Mouse (Mus musculus): ENCODE measurements around the gene Sgf29. TPM values are rescaled to one million over a fixed set of nuclear protein-coding genes. Genes with fewer than 3 reads are reported as not detected.

Sgf29 gene
- polyA plus RNA-seq, 1 experiment, result 27.0 TPM

DNA sequence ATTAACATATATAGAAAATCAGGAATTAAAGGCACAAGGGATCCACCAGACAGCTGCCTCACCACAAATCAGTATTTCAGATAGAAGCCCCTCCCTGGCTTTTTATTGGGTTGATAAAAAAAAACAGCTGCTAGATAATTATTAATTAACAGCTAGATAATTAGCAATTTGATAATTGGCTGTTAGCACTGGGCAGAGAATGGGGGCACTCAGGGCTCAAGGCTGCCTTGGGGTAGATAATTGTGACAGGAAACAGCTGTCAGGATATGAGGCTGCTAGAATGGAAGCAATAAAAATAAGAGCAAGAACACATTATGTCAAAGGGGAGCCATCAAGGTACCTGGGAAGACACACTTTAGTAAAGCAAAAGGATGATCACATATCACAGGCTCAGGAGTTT is 4.2 kb upstream of the Sgf29 start:
- Histone ChIP-seq H3K4me1 (ENCODE audit: control insufficient read depth, insufficient read depth, low read length) (no peaks in the 10 kb centered on the region; the same call in 1 of the 2 replicates), H3K4me3 (replicated peaks; ENCODE audit: control insufficient read depth, low read depth, low read length) (no peak overlapping the region), H3K27ac (ENCODE audit: control insufficient read depth, insufficient read depth, low read depth, low read length, poor library complexity) (no peak overlapping the region)
- TF ChIP-seq CTCF (IDR thresholded peaks at IDR 0.05; ENCODE audit: control insufficient read depth, insufficient read depth, low read length) (no peak), POLR2A (IDR thresholded peaks at IDR 0.05; ENCODE audit: borderline replicate concordance, control insufficient read depth, low read depth, low read length) (no peak)

DNA sequence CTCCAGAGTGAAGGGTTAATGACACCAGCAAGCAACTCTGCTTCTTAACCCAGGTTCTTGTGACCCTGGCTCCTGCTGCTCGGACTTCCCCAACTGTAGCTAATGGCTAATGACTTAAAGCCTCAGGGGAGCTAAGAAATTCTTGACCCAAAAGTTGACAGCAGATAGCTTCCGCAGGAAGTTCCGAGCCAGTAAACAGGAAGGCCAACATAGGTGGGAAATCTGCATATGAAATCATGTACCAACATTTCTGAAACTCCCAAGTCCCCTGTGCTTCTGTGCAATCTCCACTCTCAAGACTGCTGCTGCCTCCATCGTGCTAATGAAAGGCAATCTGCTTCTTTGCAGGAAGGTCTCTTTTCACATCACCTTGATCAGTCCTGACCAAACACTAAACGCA is 3.4 kb upstream of the Sgf29 start:
- no peak overlapping the region for H3K4me3 ChIP-seq (replicated peaks; ENCODE audit: control insufficient read depth, low read depth, low read length)
- H3K4me1 ChIP-seq (ENCODE audit: control insufficient read depth, insufficient read depth, low read length), result no peaks in the 10 kb centered on the region; the same call in 1 of the 2 replicates
- no peak for TF ChIP-seq CTCF (IDR thresholded peaks at IDR 0.05; ENCODE audit: control insufficient read depth, insufficient read depth, low read length)
- TF ChIP-seq POLR2A (IDR thresholded peaks at IDR 0.05; ENCODE audit: borderline replicate concordance, control insufficient read depth, low read depth, low read length), result no peak
- no peak overlapping the region for H3K27ac ChIP-seq (ENCODE audit: control insufficient read depth, insufficient read depth, low read depth, low read length, poor library complexity)
- 42% methylated on average over 5 of the region's 5 CpGs for WGBS

DNA sequence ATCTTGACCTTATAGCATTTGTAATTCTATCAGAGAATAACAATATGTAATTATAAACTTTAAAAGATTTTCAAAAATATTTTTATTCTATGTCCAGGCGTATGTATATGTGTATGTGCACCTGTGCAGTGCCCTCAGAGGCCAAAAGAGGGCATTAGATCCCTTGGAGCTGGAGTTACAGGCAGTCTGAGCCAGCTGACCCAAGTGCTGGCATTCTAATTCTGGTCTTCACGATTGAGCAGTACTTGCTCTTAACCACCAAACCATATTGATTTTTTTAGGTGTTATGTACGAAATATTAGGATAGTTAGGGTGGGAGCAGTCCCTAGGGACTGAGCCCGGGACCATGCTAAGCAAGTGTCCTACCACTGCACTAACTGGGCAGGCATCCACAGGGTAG is 623 bp upstream of the Sgf29 start:
- H3K4me1 ChIP-seq (ENCODE audit: control insufficient read depth, insufficient read depth, low read length), result no peaks in the 10 kb centered on the region; the same call in 1 of the 2 replicates
- 73% methylated on average over 4 of the region's 4 CpGs for WGBS

DNA sequence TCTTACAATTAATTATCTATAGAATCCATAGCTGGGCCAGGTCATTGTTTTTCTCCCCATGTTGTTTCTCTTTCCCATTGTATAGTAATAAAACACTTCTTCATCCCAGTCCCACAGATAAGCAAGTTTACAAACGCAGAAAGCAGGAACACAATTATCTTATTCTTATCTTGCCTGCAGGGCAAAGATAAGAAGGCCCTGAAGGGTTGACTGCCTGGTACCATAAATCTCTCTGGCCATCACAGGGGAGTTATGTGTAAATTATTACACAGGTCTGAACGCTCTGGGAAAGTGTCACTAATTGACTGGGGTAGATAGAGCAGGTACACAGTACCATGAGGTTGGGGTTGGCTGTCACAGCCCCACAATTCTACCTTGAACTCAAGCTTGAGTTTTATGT is 1.7 kb downstream of the Sgf29 start:
- no peak for TF ChIP-seq CTCF (IDR thresholded peaks at IDR 0.05; ENCODE audit: control insufficient read depth, insufficient read depth, low read length)
- no peak for TF ChIP-seq POLR2A (IDR thresholded peaks at IDR 0.05; ENCODE audit: borderline replicate concordance, control insufficient read depth, low read depth, low read length)
- no peaks in the 10 kb centered on the region; the same call in 1 of the 2 replicates for H3K4me1 ChIP-seq (ENCODE audit: control insufficient read depth, insufficient read depth, low read length)
- H3K27ac ChIP-seq (ENCODE audit: control insufficient read depth, insufficient read depth, low read depth, low read length, poor library complexity), result no peak overlapping the region
- H3K4me3 ChIP-seq (replicated peaks; ENCODE audit: control insufficient read depth, low read depth, low read length), result no peak overlapping the region
- WGBS, result 50% methylated on average over 2 of the region's 2 CpGs

More for the DNA sequence above, 623 bp upstream of the Sgf29 start:
- TF ChIP-seq POLR2A (IDR thresholded peaks at IDR 0.05; ENCODE audit: borderline replicate concordance, control insufficient read depth, low read depth, low read length) (no peak), CTCF (IDR thresholded peaks at IDR 0.05; ENCODE audit: control insufficient read depth, insufficient read depth, low read length) (0 out of 2 replicates have a peak, but pooled peaks have one; percentile 20)
- no peak overlapping the region for H3K4me3 ChIP-seq (replicated peaks; ENCODE audit: control insufficient read depth, low read depth, low read length)
- H3K27ac ChIP-seq (ENCODE audit: control insufficient read depth, insufficient read depth, low read depth, low read length, poor library complexity), result no peak overlapping the region

DNA sequence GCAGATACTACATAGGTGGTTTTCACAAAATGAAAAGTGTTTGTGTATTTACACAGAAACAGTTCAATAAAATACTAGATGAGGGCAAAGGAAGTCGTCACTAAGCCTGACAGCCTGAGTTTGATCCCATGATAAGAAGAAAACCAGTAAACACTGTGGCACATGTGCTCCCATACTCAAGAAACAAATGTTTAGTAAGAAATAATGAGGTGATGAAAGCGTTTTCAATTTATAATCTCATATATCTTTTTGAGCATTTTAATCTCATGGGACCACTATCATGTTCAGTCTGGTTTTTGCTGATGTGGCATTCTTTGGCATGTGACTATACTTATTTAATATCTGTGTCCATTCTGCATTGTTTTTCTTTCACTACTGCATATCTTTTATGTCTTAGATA is 4.9 kb downstream of the Sgf29 start:
- no peak overlapping the region for H3K27ac ChIP-seq (ENCODE audit: control insufficient read depth, insufficient read depth, low read depth, low read length, poor library complexity)
- WGBS, result 52% methylated on average over 2 of the region's 2 CpGs
- TF ChIP-seq CTCF (IDR thresholded peaks at IDR 0.05; ENCODE audit: control insufficient read depth, insufficient read depth, low read length), result no peak
- TF ChIP-seq POLR2A (IDR thresholded peaks at IDR 0.05; ENCODE audit: borderline replicate concordance, control insufficient read depth, low read depth, low read length), result no peak
- H3K4me3 ChIP-seq (replicated peaks; ENCODE audit: control insufficient read depth, low read depth, low read length), result no peak overlapping the region
- H3K4me1 ChIP-seq (ENCODE audit: control insufficient read depth, insufficient read depth, low read length), result no peaks in the 10 kb centered on the region; the same call in 1 of the 2 replicates

DNA sequence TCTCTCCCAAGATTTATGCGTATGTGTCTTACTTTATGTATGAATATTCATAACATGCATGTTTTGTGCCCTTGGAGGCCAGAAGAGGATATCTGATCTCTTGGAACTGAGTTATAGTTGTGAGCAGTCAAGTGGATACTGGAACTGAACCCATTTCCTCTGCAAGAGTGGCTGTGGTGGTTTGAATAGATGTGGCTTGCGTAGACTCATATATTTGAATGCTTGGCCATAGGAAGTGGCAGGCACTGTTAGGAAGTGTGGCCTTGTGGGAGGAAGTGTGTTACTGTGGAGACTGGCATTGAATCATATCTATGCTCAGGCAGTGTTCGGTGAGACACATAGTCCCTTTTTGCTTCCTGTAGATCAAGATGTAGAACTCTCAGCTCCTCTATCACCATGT is 6.6 kb downstream of the Sgf29 start:
- Histone ChIP-seq H3K4me3 (replicated peaks; ENCODE audit: control insufficient read depth, low read depth, low read length) (no peak overlapping the region), H3K4me1 (ENCODE audit: control insufficient read depth, insufficient read depth, low read length) (no peaks in the 10 kb centered on the region; the same call in 1 of the 2 replicates), H3K27ac (ENCODE audit: control insufficient read depth, insufficient read depth, low read depth, low read length, poor library complexity) (peak overlapping the region; percentile 28; the same call in 1 of the 2 replicates)
- TF ChIP-seq POLR2A (IDR thresholded peaks at IDR 0.05; ENCODE audit: borderline replicate concordance, control insufficient read depth, low read depth, low read length) (no peak), CTCF (IDR thresholded peaks at IDR 0.05; ENCODE audit: control insufficient read depth, insufficient read depth, low read length) (no peak)
- WGBS, result 30% methylated on average over 3 of the region's 3 CpGs

DNA sequence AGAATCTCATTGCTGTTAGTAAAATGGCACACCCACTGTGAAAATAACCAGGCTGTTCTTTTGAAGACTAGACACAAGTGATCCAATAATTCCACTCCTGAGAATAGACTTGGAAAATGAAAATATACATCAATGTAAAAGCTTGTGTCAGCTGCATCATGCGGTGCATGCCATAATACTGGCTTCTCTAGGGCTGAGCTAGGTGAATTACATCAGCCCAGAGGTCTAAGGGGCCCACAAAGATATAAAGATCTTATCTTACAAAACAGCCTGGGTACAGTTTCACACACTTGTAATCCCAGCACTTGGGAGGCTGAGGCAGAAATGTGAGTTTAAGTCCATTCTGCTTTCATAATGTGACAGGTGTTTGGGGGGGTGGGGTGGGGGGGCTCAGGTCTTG is 8.4 kb downstream of the Sgf29 start:
- Histone ChIP-seq H3K4me1 (ENCODE audit: control insufficient read depth, insufficient read depth, low read length) (no peaks in the 10 kb centered on the region; the same call in 1 of the 2 replicates), H3K4me3 (replicated peaks; ENCODE audit: control insufficient read depth, low read depth, low read length) (no peak overlapping the region), H3K27ac (ENCODE audit: control insufficient read depth, insufficient read depth, low read depth, low read length, poor library complexity) (no peak overlapping the region)
- WGBS, result 77% methylated on average over 1 of the region's 1 CpGs
- TF ChIP-seq CTCF (IDR thresholded peaks at IDR 0.05; ENCODE audit: control insufficient read depth, insufficient read depth, low read length) (no peak), POLR2A (IDR thresholded peaks at IDR 0.05; ENCODE audit: borderline replicate concordance, control insufficient read depth, low read depth, low read length) (no peak)

DNA sequence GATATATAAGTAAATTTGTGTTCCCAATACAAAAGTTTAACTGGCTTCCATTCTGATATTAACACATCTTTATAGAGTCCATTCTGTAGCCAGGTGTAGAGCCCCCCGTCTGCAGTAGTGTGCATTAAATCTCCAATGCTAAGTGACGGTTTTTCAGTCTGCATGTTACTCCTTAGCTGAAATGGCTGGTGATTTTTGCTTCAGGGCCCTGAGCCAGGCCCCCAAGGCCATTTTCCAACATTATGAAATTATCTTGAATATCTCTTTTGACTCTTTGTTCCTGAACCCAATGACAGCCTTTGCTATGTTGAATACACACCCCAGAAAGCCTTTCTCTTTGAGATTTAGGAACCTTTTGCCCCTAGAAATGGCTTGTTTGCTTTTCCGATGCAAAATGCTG is 10.7 kb downstream of the Sgf29 start:
- WGBS, result 81% methylated on average over 3 of the region's 3 CpGs
- peaks cover 1% of the 10 kb centered on the region; the same call in 1 of the 2 replicates for H3K4me1 ChIP-seq (ENCODE audit: control insufficient read depth, insufficient read depth, low read length)
- H3K4me3 ChIP-seq (replicated peaks; ENCODE audit: control insufficient read depth, low read depth, low read length), result no peak overlapping the region
- TF ChIP-seq POLR2A (IDR thresholded peaks at IDR 0.05; ENCODE audit: borderline replicate concordance, control insufficient read depth, low read depth, low read length) (no peak), CTCF (IDR thresholded peaks at IDR 0.05; ENCODE audit: control insufficient read depth, insufficient read depth, low read length) (no peak)
- H3K27ac ChIP-seq (ENCODE audit: control insufficient read depth, insufficient read depth, low read depth, low read length, poor library complexity), result no peak overlapping the region

DNA sequence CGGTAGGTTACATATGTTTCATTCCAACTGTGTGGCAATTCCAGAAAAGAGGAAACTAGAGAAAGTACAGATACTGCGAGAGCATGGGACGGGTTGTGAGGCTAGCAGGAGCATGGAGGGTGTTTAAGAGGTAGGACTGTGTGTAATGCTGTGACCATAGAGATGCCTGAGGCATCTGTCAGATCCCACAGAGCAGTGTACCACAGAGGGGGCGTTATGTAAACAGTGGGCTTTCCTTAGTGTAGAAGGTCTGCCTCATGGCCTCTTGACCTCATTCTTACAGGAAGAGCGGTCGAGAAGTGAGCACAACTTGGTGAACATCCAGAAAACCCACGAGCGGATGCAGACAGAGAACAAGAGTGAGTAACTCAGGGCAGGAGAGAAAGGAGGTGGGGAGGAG is 14.5 kb downstream of the Sgf29 start:
- Histone ChIP-seq H3K4me3 (replicated peaks; ENCODE audit: control insufficient read depth, low read depth, low read length) (no peak overlapping the region), H3K4me1 (ENCODE audit: control insufficient read depth, insufficient read depth, low read length) (peaks cover 8% of the 10 kb centered on the region; the same call in 1 of the 2 replicates), H3K27ac (ENCODE audit: control insufficient read depth, insufficient read depth, low read depth, low read length, poor library complexity) (no peak overlapping the region)
- WGBS, result 43% methylated on average over 8 of the region's 8 CpGs
- no peak for TF ChIP-seq POLR2A (IDR thresholded peaks at IDR 0.05; ENCODE audit: borderline replicate concordance, control insufficient read depth, low read depth, low read length)
- no peak for TF ChIP-seq CTCF (IDR thresholded peaks at IDR 0.05; ENCODE audit: control insufficient read depth, insufficient read depth, low read length)
